Mouse (Mus musculus) heart, postnatal 0 days (tissue): ENCODE results near the gene Pikfyve. TPM values are rescaled to one million over a fixed set of nuclear protein-coding genes. Genes with fewer than 3 reads are reported as not detected.

ENCODE experiments used
- ATAC-seq: fragments of 200-750 bp; cut with Nextera tagmentation; 2 replicates; pipeline ENCODE4 v1.8.0; 2017; ENCODE audit warnings: low read depth, moderate number of reproducible peaks, moderate library complexity; ENCODE audit not compliant: insufficient read depth
- DNase-seq: peaks from one replicate; pipeline ENCODE4 v3.0.0-alpha.2; 2016; ENCODE audit warnings: low spot score
- H3K27ac ChIP-seq: fragments of 300-500 bp; sonication (generic); 2 replicates; pipeline ENCODE4 v1.5.1; 2014; ENCODE audit warnings: low read depth, mild to moderate bottlenecking
- H3K27me3 ChIP-seq: fragments of 300-500 bp; sonication (generic); 2 replicates; pipeline ENCODE4 v1.6.1; 2014; ENCODE audit warnings: low read length, mixed read lengths; ENCODE audit not compliant: control insufficient read depth, insufficient read depth
- H3K36me3 ChIP-seq: fragments of 300-500 bp; sonication (generic); replicated peaks from 2 replicates; pipeline ENCODE4 v1.6.1; 2014; ENCODE audit warnings: low read length, mixed read lengths; ENCODE audit not compliant: control insufficient read depth, insufficient read depth
- H3K4me1 ChIP-seq: fragments of 300-500 bp; sonication (generic); 2 replicates; pipeline ENCODE4 v1.6.1; 2014; ENCODE audit warnings: antibody characterized with exemption; ENCODE audit not compliant: control insufficient read depth, insufficient read depth
- H3K4me2 ChIP-seq: fragments of 300-500 bp; sonication (generic); 2 replicates; pipeline ENCODE4 v1.6.1; 2014; ENCODE audit warnings: low read depth, mild to moderate bottlenecking, low read length, moderate library complexity
- H3K4me3 ChIP-seq: fragments of 300-500 bp; sonication (generic); 2 replicates; pipeline ENCODE4 v1.5.1; 2014; ENCODE audit warnings: low read depth, low read length
- H3K9ac ChIP-seq: fragments of 300-500 bp; sonication (generic); replicated peaks from 2 replicates; pipeline ENCODE4 v1.6.1; 2014; ENCODE audit warnings: low read depth, low read length, mixed read lengths
- H3K9me3 ChIP-seq: fragments of 300-500 bp; sonication (generic); replicated peaks from 2 replicates; pipeline ENCODE4 v1.6.1; 2016; ENCODE audit warnings: low read length; ENCODE audit not compliant: control insufficient read depth
- CTCF ChIP-seq: IDR thresholded peaks from 2 replicates; pipeline ENCODE4 v1.5.1; 2016; ENCODE audit warnings: antibody characterized with exemption, control low read depth, low read depth
- EP300 ChIP-seq: IDR thresholded peaks from 2 replicates; pipeline ENCODE4 v1.6.1; 2016; ENCODE audit warnings: antibody characterized with exemption, low read depth
- WGBS: fragments of 180-500 bp; shearing (Covaris S2); extraction: QIAGEN DNeasy Blood & Tissue Kit; methylation state at CpG from one replicate; pipeline ENCODE4 v1.1.7; 2014; 5-methylcytosine and 5-hydroxymethylcytosine counted together
- polyA plus RNA-seq: library from polyadenylated mRNA; unstranded; fragments of >200 nt; fragmentation: Nextera tagmentation; extraction: Ambion mirVana; gene quantifications from 2 replicates; pipeline ENCODE4 v1.2.1, GENCODE M21; 2015
- total RNA-seq: library from RNA; depleted of rRNA; stranded (reverse); fragments of >200 nt; gene quantifications from 2 replicates; pipeline ENCODE4 v1.2.3, GENCODE M21; 2014; ENCODE audit warnings: low replicate concordance

Gene Pikfyve
- total and polyA plus RNA-seq, 2 experiments from 2014 or later = 3.4 to 36.6 TPM

DNA sequence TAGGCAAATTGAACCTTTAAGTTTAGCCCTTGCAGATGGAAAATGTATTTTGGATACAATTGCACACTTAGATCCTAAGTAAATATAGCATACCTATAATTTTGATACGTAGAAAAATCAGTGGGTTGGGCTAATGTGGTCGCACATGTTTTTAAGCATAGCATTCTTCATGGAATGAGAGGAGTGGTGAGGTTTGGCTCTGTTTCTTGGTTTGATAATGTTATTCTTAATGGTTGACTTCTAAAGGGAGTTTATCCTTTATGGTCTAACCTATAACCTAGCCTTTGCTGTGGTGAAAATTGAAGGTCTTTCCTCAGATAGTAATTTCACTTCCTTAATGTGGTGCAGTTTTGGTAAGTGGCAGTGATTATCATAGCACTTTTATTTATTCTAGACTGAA, 12.4 kb downstream of the Pikfyve start:
- Histone ChIP-seq H3K4me1 (no peaks in the 10 kb centered on the region), H3K27me3 (no peaks in the 10 kb centered on the region), H3K36me3 (peaks cover 26% of the 10 kb centered on the region; the same call in 1 of the 2 replicates), H3K4me3 (no peak overlapping the region), H3K27ac (no peak overlapping the region), H3K9me3 (no peaks in the 10 kb centered on the region), H3K4me2 (no peak overlapping the region), H3K9ac (no peak overlapping the region)
- TF ChIP-seq CTCF (no peak), EP300 (no peak)
- DNase-seq (no peak), ATAC-seq (no peak)
- WGBS = 91% methylated on average over 2 of the region's 2 CpGs

GRCm38 (mm10) chr1:65204299-65204698, 17.8 kb downstream of the Pikfyve start:
- Histone ChIP-seq H3K4me1 (no peaks in the 10 kb centered on the region), H3K36me3 (peaks cover 42% of the 10 kb centered on the region), H3K27me3 (no peaks in the 10 kb centered on the region), H3K27ac (no peak overlapping the region), H3K4me2 (no peak overlapping the region), H3K9me3 (0 out of 2 replicates have a peak, but pooled peaks cover 4% of the 10 kb centered on the region), H3K4me3 (no peak overlapping the region), H3K9ac (no peak overlapping the region)
- ATAC-seq (no peak), DNase-seq (no peak)
- no peak for TF ChIP-seq CTCF
- no peak for TF ChIP-seq EP300
- 64% methylated on average over 1 of the region's 1 CpGs for WGBS

DNA sequence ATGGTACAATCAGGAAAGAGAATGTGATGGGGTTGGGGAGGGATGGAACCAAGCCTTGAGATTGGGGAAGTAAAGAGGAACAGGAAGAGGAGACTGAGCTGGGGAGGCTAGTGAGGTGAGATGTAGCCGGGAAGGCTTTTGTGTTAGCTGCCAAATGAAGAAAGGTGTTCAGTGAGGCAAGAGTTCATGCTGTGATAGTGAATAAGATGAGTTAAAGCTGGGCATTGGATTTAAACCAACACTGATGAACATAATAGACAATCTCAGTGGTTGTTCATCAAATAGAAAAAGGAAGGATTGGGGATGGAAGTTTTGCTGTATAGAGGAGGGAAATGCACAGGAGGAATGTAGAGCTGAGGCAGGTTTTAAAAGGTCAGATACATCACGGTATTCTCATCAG, 26.7 kb downstream of the Pikfyve start:
- Histone ChIP-seq H3K4me2 (no peak overlapping the region), H3K4me3 (no peak overlapping the region), H3K36me3 (peaks cover 28% of the 10 kb centered on the region), H3K27me3 (no peaks in the 10 kb centered on the region), H3K4me1 (no peaks in the 10 kb centered on the region), H3K9ac (no peak overlapping the region), H3K9me3 (peaks cover 14% of the 10 kb centered on the region), H3K27ac (no peak overlapping the region)
- WGBS = 78% methylated on average over 2 of the region's 2 CpGs
- TF ChIP-seq EP300 (no peak), CTCF (no peak)
- DNase-seq = no peak
- ATAC-seq = no peak

- no peak overlapping the region for H3K4me2 ChIP-seq
- no peak overlapping the region for H3K9ac ChIP-seq
- WGBS = 81% methylated on average over 2 of the region's 2 CpGs
- H3K4me1 ChIP-seq = no peaks in the 10 kb centered on the region
- DNase-seq = no peak
- no peaks in the 10 kb centered on the region for H3K9me3 ChIP-seq
- no peak overlapping the region for H3K4me3 ChIP-seq
- H3K36me3 ChIP-seq = peaks cover 27% of the 10 kb centered on the region; the same call in 1 of the 2 replicates
- no peak for TF ChIP-seq EP300
- no peak for TF ChIP-seq CTCF
- no peaks in the 10 kb centered on the region for H3K27me3 ChIP-seq
- ATAC-seq = no peak
- no peak overlapping the region for H3K27ac ChIP-seq
These were observed 31.1 kb downstream of the Pikfyve start for GRCm38 (mm10) chr1:65217567-65217966.

DNA sequence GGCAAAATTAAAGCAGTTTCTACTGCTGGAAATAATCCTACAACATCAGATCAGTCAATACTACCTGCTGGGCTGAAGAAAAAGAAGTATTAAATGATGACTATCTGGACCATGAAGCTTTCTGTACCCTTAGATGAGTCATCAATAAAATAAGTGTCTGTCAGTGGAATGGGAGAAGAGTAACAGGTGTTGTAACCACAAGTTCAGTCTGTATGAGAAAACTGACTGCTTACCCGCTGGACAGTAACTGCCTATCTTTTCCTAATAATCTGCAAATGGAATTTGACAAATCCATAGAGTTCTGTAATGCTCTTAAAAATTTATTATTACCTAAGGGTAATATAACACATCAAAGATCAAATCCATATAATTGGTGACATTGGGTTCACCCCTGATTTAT, 31.5 kb downstream of the Pikfyve start:
- Histone ChIP-seq H3K4me3 (no peak overlapping the region), H3K36me3 (peaks cover 29% of the 10 kb centered on the region), H3K27ac (no peak overlapping the region), H3K9me3 (no peaks in the 10 kb centered on the region), H3K27me3 (no peaks in the 10 kb centered on the region), H3K4me2 (no peak overlapping the region), H3K4me1 (no peaks in the 10 kb centered on the region), H3K9ac (no peak overlapping the region)
- ATAC-seq = no peak
- TF ChIP-seq EP300 (no peak), CTCF (no peak)
- DNase-seq = no peak
- WGBS = 93% methylated on average over 1 of the region's 1 CpGs

- H3K36me3 ChIP-seq = peaks cover 36% of the 10 kb centered on the region
These were observed 37.2 kb downstream of the Pikfyve start for GRCm38 (mm10) chr1:65223654-65224053.

More at GRCm38 (mm10) chr1:65223654-65224053, 37.2 kb downstream of the Pikfyve start:
- TF ChIP-seq EP300 = no peak
- no peak for TF ChIP-seq CTCF
- Histone ChIP-seq H3K4me2 (no peak overlapping the region), H3K4me1 (no peaks in the 10 kb centered on the region), H3K4me3 (no peak overlapping the region), H3K27me3 (no peaks in the 10 kb centered on the region), H3K9ac (no peak overlapping the region), H3K9me3 (no peaks in the 10 kb centered on the region), H3K27ac (no peak overlapping the region)
- WGBS = 95% methylated on average over 2 of the region's 2 CpGs
- ATAC-seq (no peak), DNase-seq (no peak)
